Mouse (Mus musculus): ENCODE data around the gene H2al1a.
"Not testable (repeated sequence)": the region's sequence is repeated elsewhere in the genome, so short reads cannot be mapped to it uniquely, and the experiment has no call there.

H2al1a gene

GRCm38 (mm10) chrX:11298957-11299356 is at the start of gene H2al1a:
TSS of gene H2al1a (plus strand) at chrX:11299257.
- DNase-seq, result not testable (repeated sequence)

- DNase-seq, result no peak
These were observed 48.9 kb upstream of the H2al1a start for GRCm38 (mm10) chrX:11250155-11250554.

DNA sequence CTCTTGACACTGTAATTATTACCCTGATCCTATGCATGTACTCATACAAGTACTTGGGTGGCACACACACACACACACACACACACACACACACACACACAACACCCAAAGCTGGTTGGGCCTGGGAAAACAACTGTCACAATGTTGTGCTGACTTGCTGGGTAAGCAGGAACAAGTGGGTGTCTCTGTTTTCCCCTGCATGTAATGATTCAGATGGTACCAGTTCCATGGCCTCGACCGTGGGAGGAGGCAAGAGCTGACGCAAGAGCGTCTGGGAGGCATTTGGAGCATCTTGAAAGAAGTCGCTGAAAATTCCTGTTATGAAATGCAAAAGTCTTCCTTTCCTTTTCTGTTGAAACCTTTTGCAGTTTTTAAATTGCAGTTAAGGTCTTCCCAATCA is 45.0 kb upstream of the H2al1a start:
- DNase-seq, result no peak

DNA sequence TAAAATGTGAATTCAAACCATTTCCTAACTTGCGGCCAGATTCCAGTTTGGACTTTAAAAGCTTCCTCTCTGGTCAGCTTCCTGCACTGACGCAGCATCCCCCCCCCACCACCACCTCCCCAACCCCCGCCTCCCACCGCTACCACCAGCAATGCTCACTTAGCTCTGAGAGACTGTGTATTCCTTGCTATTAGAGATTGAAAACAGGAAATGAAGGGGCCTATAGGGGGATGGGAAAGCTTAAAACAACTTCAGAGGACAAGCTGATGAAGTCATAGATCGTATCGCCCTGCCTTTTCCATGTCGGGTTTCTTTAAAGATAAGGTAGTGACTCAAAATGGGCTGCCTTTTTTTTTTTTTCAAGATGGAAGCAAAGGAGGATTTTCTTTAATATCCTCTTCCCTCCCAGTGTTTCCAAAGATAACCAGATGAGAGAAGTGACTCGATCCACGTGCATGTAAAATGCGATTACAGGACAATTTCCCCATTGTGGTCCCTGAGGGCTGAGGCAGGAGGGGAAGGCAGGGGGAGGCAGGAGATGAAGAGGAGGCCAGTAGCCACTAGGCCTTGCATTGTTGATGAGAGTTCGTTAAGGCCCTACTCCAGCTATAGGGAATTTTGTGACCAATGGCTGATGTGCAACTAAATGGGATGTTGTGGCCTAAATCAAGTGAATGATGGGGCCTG is 44.4 kb upstream of the H2al1a start:
- DNase-seq, result no peak

DNA sequence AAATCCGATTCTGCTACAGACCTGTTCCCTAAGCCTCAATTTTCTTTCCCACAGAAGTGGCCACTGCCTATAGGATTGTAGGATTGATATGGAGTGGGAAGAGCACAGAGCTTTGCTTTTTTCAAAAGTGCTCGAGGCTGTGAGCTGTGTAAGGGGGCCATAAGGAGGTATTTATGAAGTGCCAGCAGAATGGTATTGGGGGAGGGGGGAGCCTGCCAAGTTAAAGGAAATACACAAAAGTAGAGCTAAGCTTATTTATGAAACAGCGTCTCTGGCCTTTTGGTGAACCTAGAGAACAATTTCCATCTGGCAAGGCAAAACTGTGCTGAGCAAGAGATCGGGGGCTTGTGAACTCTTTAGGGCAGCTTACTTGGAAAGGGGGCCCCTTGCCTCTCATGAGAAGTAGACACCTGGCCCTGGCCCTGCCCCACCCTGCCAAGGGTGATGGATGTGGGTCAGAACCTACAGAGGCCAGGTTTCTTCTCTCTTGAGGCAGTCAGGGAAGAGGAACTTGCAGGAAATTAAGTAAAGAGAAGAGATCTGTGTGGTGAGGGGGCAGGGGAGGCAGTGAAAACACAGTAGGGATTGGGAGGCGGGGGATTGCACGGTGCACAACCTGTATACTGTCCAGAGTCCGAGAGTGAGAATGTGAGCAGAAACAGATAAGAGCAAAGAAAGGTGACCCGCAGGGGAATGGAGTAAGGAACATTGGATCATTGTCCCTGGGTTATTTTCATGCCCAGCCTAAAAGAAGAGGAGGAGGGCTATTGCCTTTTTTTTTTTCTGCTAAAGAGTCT is 43.3 kb upstream of the H2al1a start:
- DNase-seq, result no peak

DNA sequence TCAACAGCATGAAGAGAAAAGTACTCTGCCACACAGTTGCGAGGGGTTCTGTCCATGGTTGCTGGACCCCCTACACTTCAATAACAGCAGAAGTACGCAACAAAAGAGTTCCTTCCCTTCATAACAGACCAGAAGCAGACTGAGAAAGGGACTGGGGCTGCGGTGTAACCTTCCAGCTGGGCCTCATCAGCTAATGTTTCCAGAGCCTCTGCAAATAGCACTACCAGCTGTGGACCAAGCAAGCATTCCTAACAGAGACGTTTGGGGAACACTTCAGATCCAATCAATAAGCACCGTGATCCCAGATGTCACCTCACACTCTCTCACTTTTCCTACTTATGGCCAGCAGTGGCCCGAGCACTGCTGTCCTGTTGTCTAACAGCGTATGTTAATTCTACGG is 34.1 kb upstream of the H2al1a start:
- DNase-seq, result no peak

DNA sequence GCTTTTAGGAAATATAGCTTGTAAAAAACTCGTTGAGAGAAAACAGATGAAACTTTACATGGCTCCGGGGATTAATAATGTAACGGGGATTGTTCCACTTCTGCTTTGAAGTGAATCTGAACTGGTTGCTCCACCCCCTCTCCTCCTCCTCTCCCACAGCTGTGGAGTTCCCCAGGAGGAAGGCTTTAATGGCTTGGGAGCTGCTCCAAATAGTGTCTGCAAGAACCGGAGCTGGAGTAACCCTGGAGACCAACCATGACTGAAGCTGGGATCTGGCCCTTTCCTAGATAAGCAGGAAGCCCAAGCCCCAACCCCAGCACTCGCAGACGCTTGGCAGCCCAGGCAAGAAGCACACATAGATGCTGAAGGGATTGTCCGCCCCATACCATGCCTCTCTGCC is 31.3 kb upstream of the H2al1a start:
- DNase-seq, result no peak

DNA sequence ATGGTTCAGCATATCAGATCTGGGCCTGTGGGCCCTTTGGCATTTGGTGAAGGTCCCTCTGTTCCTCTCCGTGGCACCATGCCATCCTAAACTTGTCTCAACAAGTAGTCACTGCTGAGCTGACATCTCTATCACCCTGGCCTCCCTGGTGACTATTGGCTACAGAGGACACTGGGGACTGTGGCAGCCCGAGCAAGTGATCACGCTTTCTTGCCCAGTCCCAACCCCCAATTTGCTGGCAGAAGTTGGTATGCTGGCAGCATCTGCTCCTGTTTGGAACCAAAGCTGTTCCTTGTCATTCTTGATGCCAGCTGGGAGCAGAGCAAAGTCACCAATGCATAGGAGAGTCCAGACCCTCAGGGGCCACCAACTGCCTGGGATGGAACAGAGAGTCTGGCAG is 30.0 kb upstream of the H2al1a start:
- no peak for DNase-seq

DNA sequence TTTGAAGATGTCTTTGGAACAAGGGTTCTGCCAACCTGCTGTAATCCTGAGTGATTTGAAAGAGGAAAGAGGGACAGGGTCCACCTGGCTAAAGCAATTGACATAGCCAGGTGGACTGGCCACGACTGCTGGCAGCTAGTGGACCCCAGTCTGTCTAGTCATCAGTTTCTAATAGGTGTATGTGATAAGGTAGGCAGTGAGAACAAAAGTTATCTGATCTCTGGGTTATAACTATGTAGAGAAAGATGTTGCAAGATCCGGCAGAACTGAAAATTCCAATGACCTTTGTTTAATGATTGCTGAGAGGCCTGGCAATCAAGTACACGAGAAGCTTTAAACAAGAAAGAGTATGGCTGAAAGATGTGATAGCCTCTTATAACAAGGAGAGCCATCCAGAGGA is 25.9 kb upstream of the H2al1a start:
- no peak for DNase-seq

GRCm38 (mm10) chrX:11277083-11277482 is 22.0 kb upstream of the H2al1a start:
- no peak for DNase-seq

DNA sequence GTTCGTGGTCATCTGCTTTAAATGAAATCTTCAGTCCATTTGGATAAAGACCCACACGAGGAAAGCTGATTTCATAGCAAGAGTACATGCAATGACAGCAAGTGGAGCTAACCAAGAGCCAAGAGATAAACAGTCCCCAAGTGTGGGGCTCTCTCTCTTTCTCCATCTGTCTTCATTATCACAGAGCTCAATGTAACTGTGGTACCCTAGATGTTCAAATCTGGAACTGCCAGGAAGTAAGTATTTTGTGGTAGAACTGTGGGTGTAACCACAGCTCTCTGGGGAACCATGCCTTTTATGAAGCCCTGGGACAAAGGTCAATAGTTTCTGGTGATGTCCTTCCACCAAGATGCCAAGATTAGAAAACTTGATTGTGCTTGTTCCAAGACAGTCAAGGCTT is 18.3 kb upstream of the H2al1a start:
- no peak for DNase-seq

DNA sequence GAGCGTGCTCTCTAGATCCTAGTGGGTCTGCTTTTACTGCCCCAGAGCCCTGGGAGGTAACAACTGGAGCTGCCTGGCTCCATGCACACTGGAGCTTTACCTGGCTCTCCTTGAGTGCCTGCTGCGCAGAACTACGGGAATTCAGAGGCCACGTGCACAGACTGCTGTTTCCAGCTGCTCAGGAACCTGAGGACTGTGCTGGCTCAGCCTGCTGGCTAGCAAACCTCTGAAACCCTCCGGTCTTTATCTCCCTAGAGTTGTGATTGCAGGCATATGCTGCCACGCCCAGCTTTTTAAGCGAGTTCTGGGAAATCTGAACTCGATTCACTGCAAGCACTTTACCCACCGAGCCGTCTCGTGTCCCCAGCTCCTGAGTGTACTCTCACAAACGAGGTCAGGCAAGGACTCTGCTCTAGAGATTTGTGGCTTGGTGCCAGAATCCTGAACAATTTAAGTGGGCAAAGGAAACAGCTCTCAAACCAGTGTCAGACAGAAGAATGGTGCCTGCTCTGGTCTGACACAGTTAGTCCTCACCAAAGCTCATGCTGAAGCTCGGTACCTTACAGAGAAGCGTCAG is 10.7 kb upstream of the H2al1a start:
- DNase-seq, result no peak

DNA sequence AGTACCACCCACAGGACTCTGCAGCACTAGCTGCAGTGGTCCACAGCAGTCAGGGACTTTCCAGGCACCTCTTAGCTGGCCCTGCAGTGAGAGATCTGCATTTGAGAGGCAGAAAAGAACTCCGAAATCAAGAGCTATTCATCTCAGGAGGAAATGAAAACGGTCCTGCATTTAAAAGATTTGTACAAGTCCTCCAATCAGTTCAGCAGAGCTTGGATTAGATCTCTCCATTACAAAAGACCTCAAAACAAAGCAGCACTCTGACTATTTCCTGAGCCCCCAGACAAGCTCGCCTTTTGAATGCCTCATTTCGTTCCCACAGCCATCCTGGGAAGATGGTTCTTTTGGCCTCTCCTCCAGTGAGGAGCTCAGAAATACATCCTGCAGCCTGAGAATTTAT is 9.8 kb upstream of the H2al1a start:
- no peak for DNase-seq

DNA sequence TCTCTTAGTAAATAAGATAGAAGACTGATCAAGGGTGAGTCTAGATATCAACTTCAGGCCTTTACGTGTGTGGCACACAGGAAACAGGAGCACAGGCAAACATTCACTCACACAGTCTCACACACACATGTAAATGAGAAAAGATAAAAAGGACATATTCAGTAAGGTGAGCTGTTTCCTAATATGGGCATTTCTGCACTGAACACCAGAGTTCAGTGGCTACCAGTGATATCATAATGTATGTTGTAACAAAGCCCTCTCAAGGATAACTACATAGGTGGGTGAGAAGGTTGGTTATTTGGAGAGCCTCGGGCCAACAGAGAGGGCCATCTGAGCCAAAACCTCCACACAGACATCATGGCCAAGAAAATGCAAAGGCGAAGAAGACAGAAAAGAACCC is 3.1 kb downstream of the H2al1a start, which contains the start of gene H2al1b:
H2al1b (plus strand) TSS at position 301 of the 400 bp plus-strand sequence.
- DNase-seq, result not testable (repeated sequence)

- not testable (repeated sequence) for DNase-seq
These were observed 6.3 kb downstream of the H2al1a start, which contains the start of gene H2al1c for GRCm38 (mm10) chrX:11305355-11305754. TSS of gene H2al1c (plus strand) at chrX:11305655.

GRCm38 (mm10) chrX:11308524-11308923 is 9.5 kb downstream of the H2al1a start, which contains the start of gene H2al1d:
TSS of gene H2al1d (plus strand) at chrX:11308824.
- DNase-seq, result not testable (repeated sequence)

- not testable (repeated sequence) for DNase-seq
These were observed 12.6 kb downstream of the H2al1a start, which contains the start of gene H2al1e for GRCm38 (mm10) chrX:11311634-11312033. TSS of gene H2al1e (plus strand) at chrX:11311934.

GRCm38 (mm10) chrX:11314858-11315257 is 15.8 kb downstream of the H2al1a start, which contains the start of gene H2al1f:
TSS of gene H2al1f (plus strand) at chrX:11315158.
- not testable (repeated sequence) for DNase-seq

DNA sequence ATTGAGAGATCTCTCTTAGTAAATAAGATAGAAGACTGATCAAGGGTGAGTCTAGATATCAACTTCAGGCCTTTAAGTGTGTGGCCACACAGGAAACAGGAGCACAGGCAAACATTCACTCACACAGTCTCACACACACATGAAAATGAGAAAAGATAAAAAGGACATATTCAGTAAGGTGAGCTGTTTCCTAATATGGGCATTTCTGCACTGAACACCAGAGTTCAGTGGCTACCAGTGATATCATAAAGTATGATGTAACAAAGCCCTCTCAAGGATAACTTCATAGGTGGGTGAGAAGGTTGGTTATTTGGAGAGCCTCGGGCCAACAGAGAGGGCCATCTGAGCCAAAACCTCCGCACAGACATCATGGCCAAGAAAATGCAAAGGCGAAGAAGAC is 18.9 kb downstream of the H2al1a start, which contains the start of gene H2al1g:
H2al1g (plus strand) TSS at position 301 of the 400 bp plus-strand sequence.
- DNase-seq, result not testable (repeated sequence)

- DNase-seq, result not testable (repeated sequence)
These were observed 22.1 kb downstream of the H2al1a start, which contains the start of gene H2al1h for GRCm38 (mm10) chrX:11321192-11321591. TSS of gene H2al1h (plus strand) at chrX:11321492.

DNA sequence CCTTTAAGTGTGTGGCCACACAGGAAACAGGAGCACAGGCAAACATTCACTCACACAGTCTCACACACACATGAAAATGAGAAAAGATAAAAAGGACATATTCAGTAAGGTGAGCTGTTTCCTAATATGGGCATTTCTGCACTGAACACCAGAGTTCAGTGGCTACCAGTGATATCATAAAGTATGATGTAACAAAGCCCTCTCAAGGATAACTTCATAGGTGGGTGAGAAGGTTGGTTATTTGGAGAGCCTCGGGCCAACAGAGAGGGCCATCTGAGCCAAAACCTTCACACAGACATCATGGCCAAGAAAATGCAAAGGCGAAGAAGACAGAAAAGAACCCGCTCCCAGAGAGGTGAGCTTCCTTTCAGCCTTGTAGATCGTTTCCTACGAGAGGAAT is 25.3 kb downstream of the H2al1a start, which contains the start of gene H2al1i:
H2al1i (plus strand) TSS at position 301 of the 400 bp plus-strand sequence.
- DNase-seq, result not testable (repeated sequence)

DNA sequence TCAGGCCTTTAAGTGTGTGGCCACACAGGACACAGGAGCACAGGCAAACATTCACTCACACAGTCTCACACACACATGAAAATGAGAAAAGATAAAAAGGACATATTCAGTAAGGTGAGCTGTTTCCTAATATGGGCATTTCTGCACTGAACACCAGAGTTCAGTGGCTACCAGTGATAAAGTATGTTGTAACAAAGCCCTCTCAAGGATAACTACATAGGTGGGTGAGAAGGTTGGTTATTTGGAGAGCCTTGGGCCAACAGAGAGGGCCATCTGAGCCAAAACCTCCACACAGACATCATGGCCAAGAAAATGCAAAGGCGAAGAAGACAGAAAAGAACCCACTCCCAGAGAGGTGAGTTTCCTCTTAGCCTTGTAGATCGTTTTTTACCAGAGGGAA is 28.5 kb downstream of the H2al1a start, which contains the start of gene H2al1j:
H2al1j (plus strand) TSS at position 301 of the 400 bp plus-strand sequence.
- DNase-seq, result not testable (repeated sequence)

DNA sequence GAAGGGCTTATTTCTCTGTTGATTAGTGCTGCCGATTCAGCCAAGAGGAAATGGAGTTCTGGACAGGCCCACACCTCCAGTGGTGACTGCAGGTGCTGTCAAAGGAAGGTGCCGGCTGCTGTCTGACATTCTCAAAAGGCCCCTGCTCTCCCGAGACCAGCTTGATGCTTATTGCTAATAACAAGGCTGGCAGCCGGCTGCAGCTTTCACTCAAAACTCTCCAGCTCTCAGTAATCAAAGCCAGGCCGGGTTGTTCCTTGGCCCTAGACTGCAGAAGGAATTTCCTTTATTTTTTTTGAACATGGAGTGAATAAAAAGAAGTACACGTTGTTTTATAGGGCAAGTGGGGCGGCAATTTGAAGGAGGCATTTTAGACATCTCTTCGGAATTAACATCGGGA is 46.7 kb downstream of the H2al1a start:
- DNase-seq, result no peak
